Mouse (Mus musculus) ES-Bruce4 (cell line): ENCODE results near the gene Ddc.

Experiments
- CTCF ChIP-seq: IDR thresholded peaks from one replicate; pipeline ENCODE4 v1.8.1; 2011; ENCODE audit warnings: low read depth, low read length
- EP300 ChIP-seq: IDR thresholded peaks from 2 replicates; pipeline ENCODE4 v1.6.1; 2011; ENCODE audit warnings: low read depth, low read length; ENCODE audit not compliant: insufficient read depth
- POLR2A ChIP-seq: IDR thresholded peaks from one replicate; pipeline ENCODE4 v1.8.1; 2011; ENCODE audit warnings: low read length; ENCODE audit not compliant: insufficient read depth

- TF ChIP-seq EP300 (no peak), CTCF (no peak), POLR2A (no peak)
These were observed 18.3 kb downstream of the Ddc start for GRCm38 (mm10) chr11:11879699-11880002.
